Mouse (Mus musculus): Measurements from ENCODE around the gene Eri3. TPM values are rescaled to one million over a fixed set of nuclear protein-coding genes. Genes with fewer than 3 reads are reported as not detected.

Gene Eri3
- total RNA-seq, 2 experiments from 2014 or later, result 76.4 to 90.5 TPM

DNA sequence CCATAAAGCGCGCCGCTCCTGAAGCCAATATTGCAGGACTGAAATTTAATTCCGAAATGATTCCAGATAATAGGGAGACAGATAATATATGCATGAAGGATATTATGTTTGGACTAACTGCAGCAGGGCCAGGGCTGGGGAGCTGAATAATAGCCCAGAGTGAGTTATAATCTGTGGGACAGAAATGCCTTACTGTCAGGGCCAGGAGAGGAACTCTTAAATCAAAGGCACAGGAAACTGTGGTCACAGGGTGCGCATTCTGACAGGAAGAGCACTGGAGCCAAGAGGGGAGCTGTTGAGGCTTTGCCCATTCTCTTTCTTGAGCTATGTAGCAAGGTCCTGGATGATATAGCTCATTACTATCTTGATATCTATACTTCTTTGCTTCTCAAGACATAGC lies 74.5 kb downstream of the Eri3 start:
- DNase-seq, result no peak

DNA sequence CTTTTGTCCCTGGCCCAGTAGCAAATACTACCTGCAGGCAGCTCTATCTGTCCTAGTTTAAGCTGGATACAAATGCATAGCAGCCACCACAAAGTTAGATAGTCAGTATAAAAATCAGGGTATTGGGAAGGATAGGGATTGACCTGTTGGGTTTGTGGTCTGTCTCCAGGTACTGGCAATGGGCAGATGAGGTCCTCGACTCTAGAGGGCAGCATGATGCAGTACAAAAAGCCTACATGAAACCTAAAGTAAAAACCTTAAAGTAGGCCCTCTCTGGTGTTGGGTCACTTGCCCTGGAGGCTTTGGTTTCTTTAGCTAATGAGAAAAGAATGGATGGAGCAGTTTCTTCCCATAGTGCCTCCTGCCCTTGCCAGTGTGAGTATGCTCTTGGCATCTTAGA lies 78.3 kb downstream of the Eri3 start:
- no peak for DNase-seq

DNA sequence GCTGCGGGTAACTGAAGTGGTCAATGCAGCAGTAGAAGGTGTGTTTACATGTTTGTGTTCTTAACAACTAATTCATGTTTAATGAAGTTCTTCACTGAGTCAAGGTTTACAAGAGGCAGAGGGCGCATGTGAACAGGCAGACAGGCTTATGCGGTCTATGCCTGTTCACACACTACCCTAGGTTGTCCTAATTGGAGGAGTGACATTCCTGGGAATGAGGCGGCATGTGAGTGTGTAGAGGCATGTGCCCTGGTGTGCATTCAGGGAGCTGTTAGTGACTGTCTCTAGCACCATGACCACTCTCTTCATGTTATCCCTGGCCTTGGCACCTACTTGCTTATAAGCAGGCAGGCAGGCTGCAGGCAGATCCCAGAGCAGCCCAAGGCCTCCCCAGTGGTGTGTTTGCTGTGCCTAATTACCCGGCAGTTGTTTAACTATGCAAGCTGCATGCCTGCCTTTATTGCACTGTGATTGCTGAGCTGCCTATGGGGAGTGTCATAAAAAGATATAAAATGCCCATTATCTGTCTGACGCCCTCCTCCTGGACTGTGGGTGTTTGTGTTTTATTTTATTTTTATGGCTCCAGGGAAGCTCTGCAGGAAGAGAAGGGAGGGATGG lies 80.0 kb downstream of the Eri3 start:
- DNase-seq, result no peak

DNA sequence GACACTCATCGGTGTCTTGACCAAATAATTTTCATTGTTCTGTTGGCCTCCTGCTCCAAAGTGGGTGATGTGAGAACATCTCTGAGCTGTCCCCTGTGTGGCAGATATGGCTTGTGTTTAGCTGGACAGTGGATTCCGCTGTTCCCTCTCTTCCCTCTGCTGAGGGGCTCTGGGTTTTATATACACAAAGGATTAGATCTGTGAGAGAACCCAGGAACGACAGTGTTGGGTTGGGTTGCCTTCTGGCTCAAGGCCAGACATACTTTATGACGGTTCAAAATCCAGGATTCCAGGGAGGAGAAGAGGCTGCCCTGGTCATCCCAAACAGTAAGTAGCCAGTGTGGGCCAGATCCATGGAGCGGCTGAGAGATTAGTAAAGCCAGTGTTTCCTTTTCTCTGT lies 83.4 kb downstream of the Eri3 start:
- no peak for DNase-seq

DNA sequence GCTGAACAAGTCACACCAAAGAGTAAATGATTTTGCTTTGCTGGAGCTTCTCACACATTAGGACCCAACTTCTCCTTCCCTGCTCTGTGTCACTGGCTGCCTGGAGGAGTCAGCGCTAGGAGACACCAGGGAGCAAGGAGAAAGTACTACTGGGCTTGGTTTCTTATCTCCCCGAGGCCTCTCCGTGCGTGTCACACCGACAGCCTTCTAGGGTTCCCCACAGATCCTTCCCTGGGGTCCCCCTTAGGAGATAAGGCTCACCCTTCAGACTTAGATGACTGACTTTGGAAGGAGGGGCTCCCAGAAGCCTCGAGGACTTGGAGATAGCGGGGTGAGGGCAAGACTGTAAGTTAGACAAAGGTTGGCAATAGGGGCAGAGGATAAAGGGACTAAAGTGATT lies 84.5 kb downstream of the Eri3 start:
- DNase-seq, result no peak

DNA sequence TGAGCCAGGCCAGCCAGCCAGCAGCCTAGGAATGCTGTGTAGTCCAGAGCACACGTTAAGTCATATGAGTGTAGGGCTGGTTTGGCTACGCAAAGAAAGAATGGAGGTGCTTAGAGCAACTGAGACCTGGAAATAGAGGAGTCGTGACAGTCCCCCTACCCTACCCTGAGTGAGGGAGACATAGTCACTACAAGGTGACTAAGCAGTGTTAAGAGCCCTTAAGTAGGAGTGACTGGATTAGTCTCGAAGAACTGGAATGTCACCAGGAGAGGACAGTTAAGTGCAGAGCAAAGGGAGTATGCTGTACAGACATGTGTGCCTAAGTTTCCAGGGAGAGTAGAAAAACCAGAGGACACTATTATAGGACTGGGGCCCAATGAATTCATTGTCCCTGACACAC lies 86.0 kb downstream of the Eri3 start:
- DNase-seq, result no peak

DNA sequence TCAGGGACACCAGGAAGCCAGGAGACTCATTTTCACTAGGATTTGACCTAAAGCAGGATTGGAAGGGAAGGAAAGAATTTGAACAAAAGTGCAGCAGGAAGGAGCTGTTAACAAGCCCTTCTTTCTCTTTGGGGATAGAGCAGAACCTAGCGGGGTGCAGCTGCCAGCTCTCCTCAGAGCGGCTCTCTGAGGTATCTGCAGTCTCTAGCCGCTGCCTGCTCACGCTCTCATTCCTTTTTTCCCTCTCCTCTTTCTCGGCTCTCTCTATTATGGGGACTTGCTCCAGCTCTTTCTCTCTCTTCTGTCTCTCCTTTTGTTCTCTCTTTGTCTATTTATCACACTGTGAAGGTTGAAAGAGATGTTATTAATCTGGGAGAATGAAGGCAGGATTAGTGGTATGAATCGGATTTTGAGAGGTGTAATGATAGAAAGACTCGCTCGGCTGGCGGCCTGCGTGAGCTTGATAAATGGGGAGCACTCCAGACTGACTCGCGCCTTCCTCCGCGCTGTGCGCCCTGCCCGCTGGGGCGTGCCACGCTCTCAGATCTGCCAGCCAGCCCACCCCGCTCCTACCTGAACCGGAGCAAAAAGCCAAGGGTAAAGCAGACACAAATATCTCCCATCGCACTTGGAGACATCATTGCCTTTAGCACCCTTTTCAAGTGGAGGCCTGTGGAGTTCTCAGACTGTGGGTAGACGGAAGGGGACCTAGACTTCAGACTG lies 86.9 kb downstream of the Eri3 start:
- DNase-seq, result no peak

DNA sequence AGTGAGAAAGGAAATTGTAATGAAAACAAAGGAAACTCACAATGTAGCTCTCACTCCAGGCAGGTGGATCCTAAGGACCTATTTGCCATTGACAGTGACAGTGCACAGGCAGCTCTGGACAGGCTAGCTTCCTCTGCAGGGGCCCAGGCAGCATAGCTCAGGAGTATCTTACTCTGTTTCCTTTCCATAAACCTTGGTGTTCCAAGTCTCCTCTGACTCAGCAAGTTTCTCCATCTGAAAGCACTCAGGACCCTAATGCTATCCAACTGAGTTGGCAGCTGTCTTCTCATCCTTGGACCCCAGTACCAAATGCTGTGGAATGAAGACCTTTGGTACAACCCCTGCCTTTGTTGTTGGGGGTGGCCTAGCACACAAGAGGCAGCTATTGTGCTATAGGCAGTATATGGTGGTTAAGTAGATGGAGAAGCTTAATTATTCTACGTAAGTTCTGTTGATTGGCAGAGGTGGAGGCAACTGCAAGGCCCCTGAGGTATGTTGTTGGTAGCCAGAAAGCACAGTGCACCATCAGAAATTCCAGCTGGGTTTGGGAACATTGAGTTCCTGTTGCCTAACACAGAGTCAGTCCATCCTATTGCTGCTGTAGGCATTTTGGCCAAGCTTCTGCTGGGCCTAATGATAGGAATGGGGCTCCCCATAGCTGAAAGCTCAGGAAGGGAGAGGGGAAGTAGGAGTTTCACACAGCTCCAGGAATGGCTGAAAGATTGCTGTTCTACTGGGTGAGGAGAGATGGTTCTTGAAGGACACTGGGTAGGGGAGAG lies 90.9 kb downstream of the Eri3 start:
- peak in 1 of 2 experiments; percentile 68 for DNase-seq

DNA sequence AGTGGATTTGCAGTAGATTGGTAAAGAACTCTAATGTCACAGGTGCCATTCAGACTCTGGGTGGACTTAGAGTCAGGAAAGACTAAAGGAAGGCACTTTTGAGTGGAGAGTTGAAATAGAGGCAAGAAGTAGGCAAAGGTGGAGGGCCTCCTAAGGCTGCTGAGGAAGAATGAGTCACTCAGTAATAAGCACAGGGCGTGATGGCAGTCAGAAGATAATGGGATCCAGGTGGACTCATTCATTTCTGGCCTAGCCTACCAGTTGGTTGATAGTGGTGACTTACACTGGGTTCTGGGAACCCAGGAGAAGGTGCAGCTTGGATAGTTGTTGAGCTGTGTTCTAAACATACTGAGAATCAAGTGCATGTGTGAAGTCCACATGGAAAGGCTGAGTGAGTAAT lies 91.6 kb downstream of the Eri3 start:
- DNase-seq, result no peak

DNA sequence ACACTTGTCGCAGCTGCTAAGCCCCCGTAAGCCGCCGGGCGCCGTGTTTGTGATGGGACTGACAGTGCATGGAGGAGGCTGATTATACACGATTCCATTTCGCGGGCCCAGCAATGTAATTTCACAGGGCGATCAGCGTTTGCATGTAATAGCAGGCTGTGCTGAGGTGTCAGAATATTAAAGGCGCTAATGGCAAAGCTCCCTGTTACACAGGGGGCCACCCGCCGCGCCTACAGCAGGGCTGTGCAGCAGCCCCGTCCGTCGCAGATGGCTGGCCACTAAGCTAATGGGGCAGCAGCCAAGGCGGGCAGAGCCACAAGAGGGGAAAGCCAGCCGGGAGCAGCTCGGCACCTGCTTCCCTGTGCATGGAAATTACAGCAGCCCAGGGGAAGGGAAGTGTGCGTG lies 94.9 kb downstream of the Eri3 start:
- no peak for DNase-seq

DNA sequence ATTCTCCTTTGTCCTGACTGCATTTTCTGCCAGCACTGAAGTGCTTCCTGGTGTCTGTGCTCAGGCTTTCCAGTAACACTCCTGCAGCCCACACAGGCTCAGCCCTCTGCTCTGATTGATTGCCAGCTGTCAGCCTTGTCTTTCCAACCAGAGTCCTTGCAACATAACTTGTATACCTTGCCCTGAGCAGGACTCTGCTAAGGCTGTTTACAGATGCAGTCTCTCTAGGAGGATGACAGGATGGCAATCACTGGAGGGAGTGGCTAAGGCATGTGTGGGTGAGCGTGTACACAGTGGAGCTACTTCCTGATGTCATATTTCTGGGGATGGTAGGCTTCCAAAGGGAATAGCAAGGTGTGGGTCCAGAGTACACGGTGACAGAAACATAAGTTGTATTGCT lies 95.7 kb downstream of the Eri3 start:
- DNase-seq, result no peak

DNA sequence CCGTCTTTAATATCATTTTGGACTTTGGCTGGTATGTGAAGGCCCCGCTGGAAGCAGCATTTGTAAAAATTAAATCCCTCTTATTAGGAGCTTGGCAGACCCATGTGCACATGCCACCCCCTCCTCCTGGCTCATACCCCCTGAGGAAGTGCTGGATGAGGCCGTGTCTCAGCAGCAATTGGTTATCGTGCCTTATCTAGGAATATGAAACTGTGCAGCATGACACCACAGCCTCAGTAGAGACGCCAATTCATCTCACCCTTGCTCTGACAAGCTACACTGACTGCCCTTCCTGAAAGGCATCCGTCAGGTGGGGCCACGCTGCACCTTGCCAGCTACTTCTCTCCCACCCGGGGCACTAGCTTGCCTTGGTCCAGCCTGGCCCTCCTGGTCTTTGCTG lies 96.3 kb downstream of the Eri3 start:
- no peak for DNase-seq

DNA sequence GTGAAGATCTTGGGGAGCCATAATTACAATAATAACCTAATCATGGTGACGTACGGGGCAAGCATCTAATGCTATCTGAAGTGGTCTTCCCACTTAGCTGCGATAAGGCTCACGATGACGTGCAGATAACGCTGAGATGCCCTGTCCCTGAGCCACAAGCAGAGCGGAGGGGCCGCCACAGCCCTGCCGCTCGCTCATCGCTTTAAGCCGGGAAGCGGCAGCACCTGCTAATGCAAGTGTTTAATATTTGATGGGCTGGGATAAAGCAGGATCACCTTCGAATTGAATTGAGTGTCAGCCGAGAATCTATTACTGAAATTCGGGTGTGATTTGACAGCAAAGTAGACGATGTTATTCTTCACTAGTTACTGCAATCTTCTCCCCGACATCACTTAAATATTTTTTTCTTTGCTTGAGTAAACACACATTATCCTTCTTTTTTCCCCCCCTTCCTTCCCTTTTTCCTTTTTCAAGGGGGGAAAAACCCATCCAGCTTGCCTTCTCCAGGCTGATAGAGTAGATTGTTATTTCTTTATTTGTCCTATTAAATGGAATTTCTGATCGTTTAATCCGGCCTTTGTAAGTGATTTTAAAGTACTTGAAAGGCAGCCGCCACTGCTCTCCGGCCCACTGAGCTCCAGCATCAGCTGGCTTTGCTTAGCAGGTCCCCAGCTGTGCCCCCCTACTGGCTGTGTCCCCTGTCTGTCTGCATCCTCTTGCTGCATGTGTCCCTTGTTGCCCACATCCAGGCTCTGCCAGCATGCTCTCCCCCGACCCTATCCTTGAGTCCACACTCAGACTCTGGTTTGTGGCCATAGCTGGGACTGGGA lies 97.0 kb downstream of the Eri3 start:
- no peak for DNase-seq

DNA sequence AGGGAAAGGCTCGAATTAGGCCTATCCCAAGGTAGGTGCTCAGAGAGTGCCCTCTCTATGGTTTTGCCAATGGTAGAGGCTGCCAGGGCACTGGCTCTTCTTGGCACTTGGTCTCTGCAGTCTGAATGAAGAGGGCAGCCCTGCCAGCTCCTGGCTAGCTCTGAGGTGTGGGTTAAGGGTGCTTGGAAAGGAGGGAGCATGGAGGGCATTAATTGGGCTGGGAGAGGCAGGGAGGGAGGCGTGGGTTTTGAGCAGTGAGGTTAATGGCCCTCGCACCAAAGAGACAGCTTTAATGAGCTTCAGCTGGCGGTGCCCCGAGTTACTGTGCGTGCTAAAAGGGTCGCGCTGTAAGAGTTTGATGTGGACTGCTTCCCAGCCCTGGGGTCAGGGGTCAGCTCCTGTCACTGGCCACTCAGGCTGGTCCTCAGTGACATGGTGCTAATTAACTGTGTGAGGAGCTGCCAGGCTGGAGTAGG lies 101.5 kb downstream of the Eri3 start:
- DNase-seq, result peak in 1 of 2 experiments; percentile 46

DNA sequence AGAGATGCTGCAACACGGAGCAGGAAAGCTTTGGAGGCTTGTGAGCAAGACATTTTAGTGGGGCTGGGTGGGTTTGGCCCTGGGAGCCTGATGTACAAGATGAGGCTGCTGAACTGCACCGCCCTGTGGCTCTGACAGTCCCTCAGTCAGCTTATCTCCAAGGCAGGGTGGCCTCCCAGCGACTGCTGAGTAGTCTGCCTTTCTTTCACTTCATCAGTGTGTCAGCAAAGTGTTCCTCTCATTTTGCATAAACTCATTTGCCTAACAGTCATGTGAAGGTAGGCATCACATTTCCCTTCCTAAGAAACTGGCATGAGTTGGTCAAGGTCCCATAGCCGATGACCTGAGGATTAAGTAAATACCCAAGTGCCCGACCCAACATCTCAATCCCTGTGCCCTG lies 102.6 kb downstream of the Eri3 start:
- DNase-seq, result no peak

DNA sequence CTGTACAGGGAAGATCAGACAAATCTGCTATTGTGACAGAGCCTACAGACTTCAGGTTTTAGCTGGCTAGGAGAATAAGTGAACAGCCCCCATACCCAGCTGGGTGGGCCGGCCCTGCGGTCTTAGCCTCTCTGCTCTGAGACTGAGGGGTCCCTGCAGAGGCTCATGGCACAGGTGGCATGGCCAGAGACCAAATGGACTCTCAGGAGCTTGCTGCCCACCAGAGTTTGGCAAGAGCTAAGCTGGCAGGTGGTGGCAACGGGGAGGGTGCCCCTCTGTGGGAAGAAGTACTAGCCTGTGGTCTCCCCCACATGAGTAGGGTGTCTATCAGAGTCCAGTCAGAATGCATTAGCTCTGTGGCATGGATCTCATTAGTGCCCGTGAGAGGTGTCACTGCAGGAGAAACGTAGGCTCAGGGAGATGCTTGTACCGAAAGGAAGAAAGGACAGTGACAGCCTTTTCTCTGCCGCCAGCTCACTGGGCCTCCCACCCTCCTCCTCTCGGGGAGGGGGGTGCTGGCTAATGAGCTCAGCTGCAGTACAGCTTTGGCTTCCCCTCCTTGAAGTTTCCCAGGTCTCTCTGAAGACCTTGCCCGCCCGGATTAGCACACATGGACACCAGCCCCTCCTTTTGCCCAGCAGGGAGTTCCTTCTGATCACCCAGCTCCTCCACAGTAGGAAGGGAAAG lies 104.0 kb downstream of the Eri3 start:
- no peak for DNase-seq

DNA sequence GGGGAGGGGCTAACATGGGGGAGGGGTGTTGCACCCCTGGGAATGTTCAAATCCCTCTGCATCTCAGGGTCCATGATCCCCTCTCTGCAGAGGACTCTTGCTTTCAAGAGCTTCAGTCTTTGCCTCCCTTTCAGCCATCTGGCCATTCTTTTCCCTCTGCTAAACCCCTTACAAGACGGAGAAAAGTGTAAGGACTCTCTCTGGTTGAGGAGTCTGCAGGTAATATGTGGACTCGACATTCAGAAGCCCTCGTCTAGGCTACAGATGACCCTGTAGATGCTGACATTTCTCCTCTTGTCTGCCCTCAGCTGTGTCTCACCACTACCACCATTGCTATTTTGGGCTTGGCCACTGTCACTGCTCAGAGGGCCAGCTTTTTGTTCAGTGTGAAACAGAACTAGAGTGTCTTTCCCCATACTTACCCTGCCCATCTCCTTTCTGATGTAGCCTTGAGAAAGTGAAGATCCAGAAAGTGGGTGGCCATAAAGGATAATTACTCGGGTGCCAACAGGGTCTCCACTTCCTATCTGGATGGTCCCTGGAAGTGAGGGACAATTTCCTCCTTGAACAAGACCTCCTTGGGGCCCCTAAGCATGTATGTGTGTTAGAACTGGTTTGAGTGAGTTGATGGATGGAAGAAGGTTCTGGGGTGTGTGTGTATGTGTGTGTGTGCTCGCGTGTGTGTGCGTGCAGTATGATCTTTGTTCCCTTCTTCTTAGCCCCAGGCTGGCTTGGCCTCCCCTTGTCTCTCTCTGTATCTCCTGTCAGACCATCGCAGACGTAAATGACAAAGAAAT lies 104.7 kb downstream of the Eri3 start:
- peak in 1 of 2 experiments; percentile 23 for DNase-seq

DNA sequence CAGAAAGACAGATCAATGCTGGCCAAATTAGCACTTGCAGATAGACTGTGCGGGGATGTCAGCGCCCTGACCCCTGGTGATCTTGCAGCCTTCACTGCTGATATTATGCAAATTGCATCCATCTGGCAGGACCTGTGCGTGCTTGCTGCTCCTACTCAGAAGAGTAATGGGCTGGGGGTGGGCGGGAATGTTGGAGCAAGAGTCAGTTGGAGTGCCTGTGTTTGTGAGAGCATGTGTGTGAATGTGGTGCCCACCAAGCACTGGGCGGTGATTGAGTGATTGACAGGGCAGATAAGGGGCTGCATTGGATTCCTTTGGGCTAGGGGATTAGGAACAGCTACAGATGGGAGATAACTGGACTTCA lies 105.3 kb downstream of the Eri3 start:
- no peak for DNase-seq

DNA sequence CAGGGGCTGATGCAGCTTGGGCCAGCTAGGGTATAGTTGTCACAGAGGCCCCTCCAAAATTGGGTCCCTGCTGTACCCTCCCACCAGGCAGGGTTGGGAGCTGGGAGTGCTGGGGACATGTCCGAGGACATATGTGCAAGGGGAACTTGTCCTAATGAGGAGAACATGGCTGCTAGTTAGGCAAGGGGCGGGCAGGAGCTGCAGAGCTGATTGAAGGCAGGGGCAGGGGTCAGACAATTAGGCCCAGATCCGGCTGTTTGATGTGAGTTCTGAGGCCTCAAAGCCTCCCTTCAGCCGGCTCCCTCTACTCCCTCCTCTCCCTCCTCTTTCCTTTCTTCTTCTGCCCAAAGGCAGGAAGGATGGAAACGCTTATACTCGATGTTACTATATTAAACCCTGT lies 106.8 kb downstream of the Eri3 start:
- DNase-seq, result no peak

DNA sequence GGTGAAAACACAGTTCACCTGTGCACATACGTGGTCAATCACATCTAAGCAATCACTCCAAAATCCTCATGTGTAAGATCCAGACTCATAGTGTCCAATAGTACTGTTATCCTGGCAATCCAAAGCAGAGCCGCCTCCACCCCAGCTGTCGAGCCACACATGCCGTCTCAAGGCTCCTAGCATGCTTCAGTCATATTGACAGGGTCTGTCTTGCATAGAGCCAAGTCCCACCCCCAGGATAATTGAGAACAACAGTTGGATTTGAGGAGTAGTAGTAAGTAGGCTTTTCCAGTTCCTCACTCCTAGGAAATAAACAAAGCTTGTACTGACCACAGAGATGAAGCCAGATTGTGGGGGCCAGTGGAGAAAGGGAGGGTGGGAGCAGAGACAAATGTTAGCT lies 107.5 kb downstream of the Eri3 start:
- DNase-seq, result no peak
